Mouse (Mus musculus) heart, postnatal 0 days (tissue): ENCODE measurements around the gene Raver1. TPM values are rescaled to one million over a fixed set of nuclear protein-coding genes. Genes with fewer than 3 reads are reported as not detected.

Experiments
- ATAC-seq: fragments of 200-750 bp; cut with Nextera tagmentation; 2 replicates; pipeline ENCODE4 v1.8.0; 2017; ENCODE audit warnings: low read depth, moderate number of reproducible peaks, moderate library complexity; ENCODE audit not compliant: insufficient read depth
- DNase-seq: peaks from one replicate; pipeline ENCODE4 v3.0.0-alpha.2; 2016; ENCODE audit warnings: low spot score
- H3K27ac ChIP-seq: fragments of 300-500 bp; sonication (generic); 2 replicates; pipeline ENCODE4 v1.5.1; 2014; ENCODE audit warnings: low read depth, mild to moderate bottlenecking
- H3K27me3 ChIP-seq: fragments of 300-500 bp; sonication (generic); 2 replicates; pipeline ENCODE4 v1.6.1; 2014; ENCODE audit warnings: low read length, mixed read lengths; ENCODE audit not compliant: control insufficient read depth, insufficient read depth
- H3K36me3 ChIP-seq: fragments of 300-500 bp; sonication (generic); replicated peaks from 2 replicates; pipeline ENCODE4 v1.6.1; 2014; ENCODE audit warnings: low read length, mixed read lengths; ENCODE audit not compliant: control insufficient read depth, insufficient read depth
- H3K4me1 ChIP-seq: fragments of 300-500 bp; sonication (generic); 2 replicates; pipeline ENCODE4 v1.6.1; 2014; ENCODE audit warnings: antibody characterized with exemption; ENCODE audit not compliant: control insufficient read depth, insufficient read depth
- H3K4me2 ChIP-seq: fragments of 300-500 bp; sonication (generic); 2 replicates; pipeline ENCODE4 v1.6.1; 2014; ENCODE audit warnings: low read depth, mild to moderate bottlenecking, low read length, moderate library complexity
- H3K4me3 ChIP-seq: fragments of 300-500 bp; sonication (generic); 2 replicates; pipeline ENCODE4 v1.5.1; 2014; ENCODE audit warnings: low read depth, low read length
- H3K9ac ChIP-seq: fragments of 300-500 bp; sonication (generic); replicated peaks from 2 replicates; pipeline ENCODE4 v1.6.1; 2014; ENCODE audit warnings: low read depth, low read length, mixed read lengths
- H3K9me3 ChIP-seq: fragments of 300-500 bp; sonication (generic); replicated peaks from 2 replicates; pipeline ENCODE4 v1.6.1; 2016; ENCODE audit warnings: low read length; ENCODE audit not compliant: control insufficient read depth
- CTCF ChIP-seq: IDR thresholded peaks from 2 replicates; pipeline ENCODE4 v1.5.1; 2016; ENCODE audit warnings: antibody characterized with exemption, control low read depth, low read depth
- EP300 ChIP-seq: IDR thresholded peaks from 2 replicates; pipeline ENCODE4 v1.6.1; 2016; ENCODE audit warnings: antibody characterized with exemption, low read depth
- WGBS: fragments of 180-500 bp; shearing (Covaris S2); extraction: QIAGEN DNeasy Blood & Tissue Kit; methylation state at CpG from one replicate; pipeline ENCODE4 v1.1.7; 2014; 5-methylcytosine and 5-hydroxymethylcytosine counted together
- polyA plus RNA-seq: library from polyadenylated mRNA; unstranded; fragments of >200 nt; fragmentation: Nextera tagmentation; extraction: Ambion mirVana; gene quantifications from 2 replicates; pipeline ENCODE4 v1.2.1, GENCODE M21; 2015
- total RNA-seq: library from RNA; depleted of rRNA; stranded (reverse); fragments of >200 nt; gene quantifications from 2 replicates; pipeline ENCODE4 v1.2.3, GENCODE M21; 2014; ENCODE audit warnings: low replicate concordance

Raver1 gene
- total and polyA plus RNA-seq, 2 experiments from 2014 or later, result 15.5 to 40.8 TPM

DNA sequence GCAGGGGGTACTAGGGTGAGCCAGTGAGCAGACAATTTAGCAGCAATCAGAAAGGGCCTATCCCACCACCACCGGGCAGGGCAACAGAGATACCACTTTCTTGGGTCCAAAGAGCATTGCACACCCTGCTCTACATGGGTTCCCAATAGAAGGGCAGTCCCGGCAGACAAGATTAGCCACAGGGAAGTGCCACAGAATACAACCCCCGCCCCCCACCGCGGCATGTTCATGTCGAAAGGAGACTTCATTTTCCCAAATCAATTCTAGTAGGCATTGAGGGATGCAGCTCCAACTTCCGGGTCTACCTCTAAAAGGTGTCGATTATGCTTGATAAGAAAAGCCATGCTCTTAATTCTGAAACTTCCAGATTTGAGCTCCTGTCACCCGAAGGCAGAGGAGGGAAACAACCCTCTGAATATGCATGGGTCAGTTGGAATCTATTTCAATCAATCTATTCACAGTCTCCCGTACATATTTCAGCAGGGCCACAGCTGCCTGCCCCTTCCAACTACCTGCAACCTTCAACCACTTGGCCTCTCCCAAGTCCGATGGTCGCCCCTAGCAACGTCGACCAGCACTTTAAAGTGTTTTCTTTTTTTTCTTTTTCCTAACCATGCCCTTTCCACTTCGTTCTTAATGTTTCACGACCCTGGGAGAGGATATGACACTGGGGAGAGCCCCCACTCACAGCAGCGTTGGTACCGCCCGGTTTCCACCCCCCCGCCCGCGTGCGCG, 669 bp downstream of the Raver1 start:
- Histone ChIP-seq H3K4me3 (peak overlapping the region; percentile 68), H3K27me3 (no peaks in the 10 kb centered on the region), H3K4me2 (peak overlapping the region; percentile 81), H3K9ac (peak overlapping the region; percentile 61), H3K27ac (peak overlapping the region; percentile 80), H3K9me3 (no peaks in the 10 kb centered on the region), H3K36me3 (peaks cover 36% of the 10 kb centered on the region), H3K4me1 (peaks cover 8% of the 10 kb centered on the region; the same call in 1 of the 2 replicates)
- no peak for TF ChIP-seq CTCF
- no peak for TF ChIP-seq EP300
- peak; percentile 22 for DNase-seq
- ATAC-seq, result no peak
- WGBS, result 2% methylated on average over 23 of the region's 24 CpGs

DNA sequence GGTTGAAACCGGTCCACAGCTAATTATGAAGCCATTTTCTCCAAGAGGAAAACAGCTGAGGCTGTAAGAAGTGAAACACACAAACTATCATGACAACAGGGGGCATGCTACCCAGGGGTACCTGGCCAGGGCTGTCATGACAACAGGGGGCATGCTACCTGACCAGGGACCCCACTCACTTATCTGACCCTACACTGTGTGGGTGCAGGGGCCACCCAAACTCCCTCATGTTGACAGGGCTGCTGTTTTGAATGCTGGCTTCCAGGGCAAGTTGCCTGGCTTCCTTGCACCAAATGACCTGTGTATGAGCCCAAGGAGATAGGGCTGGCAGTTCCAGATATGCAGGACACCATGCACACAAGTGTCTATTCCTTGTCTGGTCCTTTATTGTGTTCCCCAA, 1.3 kb downstream of the Raver1 start:
- Histone ChIP-seq H3K27me3 (no peaks in the 10 kb centered on the region), H3K36me3 (peaks cover 42% of the 10 kb centered on the region), H3K4me2 (peak overlapping the region; percentile 81), H3K9ac (peak overlapping the region; percentile 61; the same call in 1 of the 2 replicates), H3K4me1 (peaks cover 8% of the 10 kb centered on the region; the same call in 1 of the 2 replicates), H3K27ac (no peak overlapping the region), H3K9me3 (no peaks in the 10 kb centered on the region), H3K4me3 (peak overlapping the region; percentile 68)
- WGBS, result 84% methylated on average over 1 of the region's 1 CpGs
- TF ChIP-seq EP300 (no peak), CTCF (no peak)
- no peak for DNase-seq
- no peak for ATAC-seq

DNA sequence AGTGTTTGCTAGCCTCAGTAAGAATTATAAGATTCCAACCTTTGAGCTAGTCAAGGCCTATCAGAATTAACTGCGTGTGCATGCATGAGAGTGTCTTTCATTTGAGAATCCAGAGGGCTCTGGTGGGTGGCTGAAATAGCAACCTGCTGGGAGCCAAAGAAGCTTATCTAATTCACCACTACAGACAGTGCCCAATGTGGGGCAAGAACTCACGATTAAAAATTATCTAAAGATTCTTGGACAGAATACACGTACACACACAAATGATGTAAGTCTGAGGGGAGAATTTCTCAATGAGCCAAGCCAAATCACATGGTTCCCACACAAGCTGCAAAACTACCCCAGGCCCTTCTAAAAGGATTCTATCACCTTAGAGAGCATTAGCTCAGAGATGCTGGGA, 8.5 kb downstream of the Raver1 start:
- Histone ChIP-seq H3K27me3 (no peaks in the 10 kb centered on the region), H3K9me3 (no peaks in the 10 kb centered on the region), H3K36me3 (peaks cover 91% of the 10 kb centered on the region), H3K27ac (no peak overlapping the region), H3K4me2 (no peak overlapping the region), H3K9ac (no peak overlapping the region), H3K4me3 (no peak overlapping the region), H3K4me1 (peaks cover 8% of the 10 kb centered on the region)
- 0 out of 2 replicates have a peak, but pooled peaks have one; percentile 5 for ATAC-seq
- DNase-seq, result no peak
- WGBS, result 28% methylated on average over 3 of the region's 3 CpGs
- TF ChIP-seq EP300, result no peak
- no peak for TF ChIP-seq CTCF

DNA sequence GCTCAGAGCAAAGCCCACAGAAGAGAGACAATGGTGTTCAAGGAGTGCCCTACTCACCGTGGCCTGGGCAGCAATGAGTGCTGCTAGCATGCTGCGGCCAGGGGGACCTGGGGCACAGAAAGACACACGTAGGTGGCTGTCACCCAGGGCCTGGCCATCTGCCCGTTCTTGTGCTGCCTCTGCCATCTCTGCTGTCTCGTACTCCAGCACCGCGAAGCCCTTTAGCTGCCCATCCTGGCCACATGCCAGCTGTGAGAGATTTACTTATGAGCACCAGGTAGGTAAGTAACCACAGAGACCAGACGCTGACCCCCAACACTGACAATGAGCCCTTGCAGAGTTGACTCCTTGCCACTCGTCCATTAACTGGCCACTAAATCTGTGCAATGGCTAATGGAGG, 10.7 kb downstream of the Raver1 start:
- H3K27me3 ChIP-seq, result no peaks in the 10 kb centered on the region
- H3K36me3 ChIP-seq, result peaks cover 94% of the 10 kb centered on the region
- H3K27ac ChIP-seq, result no peak overlapping the region
- no peaks in the 10 kb centered on the region for H3K9me3 ChIP-seq
- no peak for ATAC-seq
- DNase-seq, result no peak
- H3K4me1 ChIP-seq, result peaks cover 8% of the 10 kb centered on the region
- no peak overlapping the region for H3K9ac ChIP-seq
- 64% methylated on average over 9 of the region's 9 CpGs for WGBS
- H3K4me2 ChIP-seq, result no peak overlapping the region
- no peak overlapping the region for H3K4me3 ChIP-seq
- no peak for TF ChIP-seq CTCF
- no peak for TF ChIP-seq EP300

DNA sequence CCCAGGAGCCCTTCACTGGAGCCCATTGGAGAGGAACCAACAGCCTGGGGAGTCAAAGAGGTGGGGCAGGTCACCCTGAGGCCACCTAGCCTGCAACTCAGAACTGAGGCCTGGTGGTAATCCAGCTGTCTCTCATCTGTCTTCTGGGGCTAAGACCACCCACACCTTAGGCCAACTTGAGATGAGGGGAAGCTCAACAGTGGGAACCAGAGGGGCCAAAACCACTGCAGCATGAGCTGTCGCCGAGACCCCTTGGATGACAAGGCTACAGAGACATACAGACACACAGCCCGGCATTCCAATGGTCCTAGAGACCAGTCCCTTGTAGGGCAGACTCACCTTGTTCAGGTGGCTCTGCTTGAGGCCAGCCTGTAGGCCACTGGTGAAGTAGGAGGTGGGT, 16.2 kb downstream of the Raver1 start:
- ATAC-seq, result no peak
- DNase-seq, result no peak
- H3K9me3 ChIP-seq, result no peaks in the 10 kb centered on the region
- peaks cover 63% of the 10 kb centered on the region for H3K36me3 ChIP-seq
- no peak overlapping the region for H3K4me2 ChIP-seq
- no peak for TF ChIP-seq EP300
- no peak for TF ChIP-seq CTCF
- H3K27ac ChIP-seq, result no peak overlapping the region
- WGBS, result 89% methylated on average over 3 of the region's 3 CpGs
- H3K27me3 ChIP-seq, result no peaks in the 10 kb centered on the region
- peaks cover 9% of the 10 kb centered on the region; the same call in 1 of the 2 replicates for H3K4me1 ChIP-seq
- no peak overlapping the region for H3K4me3 ChIP-seq
- H3K9ac ChIP-seq, result no peak overlapping the region

DNA sequence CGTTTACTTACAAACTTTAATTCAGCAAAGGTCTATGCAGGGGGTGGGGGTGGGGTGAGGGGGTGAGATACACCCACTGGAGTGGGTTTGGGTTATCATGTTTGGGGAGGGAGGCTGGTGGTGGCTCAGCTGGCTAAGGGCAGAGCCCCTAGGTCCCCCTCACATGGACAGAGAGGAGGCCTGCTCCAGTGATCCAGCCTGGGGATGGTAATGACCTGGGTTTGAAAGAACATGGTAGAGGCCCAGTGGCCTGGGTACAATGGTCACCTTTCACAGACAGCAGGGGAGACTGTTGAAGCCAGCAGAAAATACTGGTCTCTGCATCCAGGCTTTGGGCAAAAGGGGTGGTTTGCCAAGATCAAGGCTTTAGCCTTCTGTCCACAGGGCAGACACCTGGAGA, 17.6 kb downstream of the Raver1 start:
- Histone ChIP-seq H3K36me3 (peaks cover 48% of the 10 kb centered on the region), H3K27me3 (no peaks in the 10 kb centered on the region), H3K4me2 (no peak overlapping the region), H3K4me1 (peaks cover 9% of the 10 kb centered on the region; the same call in 1 of the 2 replicates), H3K9ac (no peak overlapping the region), H3K27ac (no peak overlapping the region), H3K4me3 (no peak overlapping the region), H3K9me3 (no peaks in the 10 kb centered on the region)
- ATAC-seq, result no peak
- WGBS, result 83% methylated on average over 1 of the region's 1 CpGs
- TF ChIP-seq CTCF (no peak), EP300 (no peak)
- no peak for DNase-seq
